Mouse (Mus musculus) lung, postnatal 36 days (tissue): ENCODE measurements around the gene Nr5a1.

Experiments
- DNase-seq: peaks from one replicate; pipeline ENCODE4 v3.0.0; 2022; ENCODE audit warnings: mixed read lengths

Gene Nr5a1

GRCm38 (mm10) chr2:38714324-38714723 is at the start of gene Nr5a1:
Nr5a1 (minus strand) TSS chr2:38714542.
- DNase-seq: no peak

GRCm38 (mm10) chr2:38739847-38740246 is 25.5 kb upstream of the Nr5a1 start:
- DNase-seq: no peak

- peak; percentile 77 for DNase-seq
Measured at GRCm38 (mm10) chr2:38739410-38739809, 25.1 kb upstream of the Nr5a1 start.

- DNase-seq: no peak
Measured at GRCm38 (mm10) chr2:38738601-38739301, 24.4 kb upstream of the Nr5a1 start.

GRCm38 (mm10) chr2:38735740-38736139 is 21.4 kb upstream of the Nr5a1 start:
- DNase-seq: no peak

GRCm38 (mm10) chr2:38734721-38735120 is 20.4 kb upstream of the Nr5a1 start:
- no peak for DNase-seq

- DNase-seq: no peak
Measured at GRCm38 (mm10) chr2:38730331-38730827, 16.0 kb upstream of the Nr5a1 start.

GRCm38 (mm10) chr2:38725427-38725826 is 11.1 kb upstream of the Nr5a1 start:
- DNase-seq: no peak

- no peak for DNase-seq
Measured at GRCm38 (mm10) chr2:38723378-38723777, 9.0 kb upstream of the Nr5a1 start.

GRCm38 (mm10) chr2:38722076-38722475 is 7.7 kb upstream of the Nr5a1 start:
- DNase-seq: no peak

- no peak for DNase-seq
Measured at GRCm38 (mm10) chr2:38720661-38721060, 6.3 kb upstream of the Nr5a1 start.

GRCm38 (mm10) chr2:38719354-38719753 is 5.0 kb upstream of the Nr5a1 start:
- no peak for DNase-seq

- DNase-seq: no peak
Measured at GRCm38 (mm10) chr2:38718676-38719075, 4.3 kb upstream of the Nr5a1 start.

GRCm38 (mm10) chr2:38717436-38717835 is 3.1 kb upstream of the Nr5a1 start:
- no peak for DNase-seq

GRCm38 (mm10) chr2:38713596-38713995 is 746 bp downstream of the Nr5a1 start:
- no peak for DNase-seq

- peak; percentile 4 for DNase-seq
Measured at GRCm38 (mm10) chr2:38712769-38713125, 1.6 kb downstream of the Nr5a1 start.

- no peak for DNase-seq
Measured at GRCm38 (mm10) chr2:38712076-38712768, 2.1 kb downstream of the Nr5a1 start.

- DNase-seq: no peak
Measured at GRCm38 (mm10) chr2:38711421-38711861, 2.9 kb downstream of the Nr5a1 start.

- DNase-seq: no peak
Measured at GRCm38 (mm10) chr2:38710304-38711241, 3.8 kb downstream of the Nr5a1 start.

GRCm38 (mm10) chr2:38708907-38709688 is 5.2 kb downstream of the Nr5a1 start:
- DNase-seq: no peak

- DNase-seq: no peak
Measured at GRCm38 (mm10) chr2:38706661-38707060, 7.7 kb downstream of the Nr5a1 start.

GRCm38 (mm10) chr2:38705036-38705435 is 9.3 kb downstream of the Nr5a1 start:
- no peak for DNase-seq
